Mouse (Mus musculus): Measurements from ENCODE around the gene D16Ertd472e. TPM values are rescaled to one million over a fixed set of nuclear protein-coding genes. Genes with fewer than 3 reads are reported as not detected.

D16Ertd472e gene
- 27.0 and 39.0 TPM in 2 replicates for total RNA-seq (2021)
- long read RNA-seq, experiment 1, full-length matches to known transcripts, result 9 of 17 reads
- long read RNA-seq, experiment 1, partial matches to known transcripts, result 3 of 17 reads
- long read RNA-seq, experiment 1, other reads (novel, unspliced or antisense), result 5 of 17 reads
- long read RNA-seq, experiment 2, full-length matches to known transcripts, result 14 of 28 reads
- long read RNA-seq, experiment 2, partial matches to known transcripts, result 10 of 28 reads
- long read RNA-seq, experiment 2, other reads (novel, unspliced or antisense), result 4 of 28 reads

GRCm38 (mm10) chr16:78576478-78577084, at the start of gene D16Ertd472e:
TSS of gene D16Ertd472e (minus strand) at chr16:78576708.
- DNase-seq, result peak; percentile 95

GRCm38 (mm10) chr16:78622755-78623154, 46.2 kb upstream of the D16Ertd472e start:
- no peak for DNase-seq

GRCm38 (mm10) chr16:78619386-78619785, 42.9 kb upstream of the D16Ertd472e start:
- DNase-seq, result peak; percentile 84

GRCm38 (mm10) chr16:78617757-78618532, 41.4 kb upstream of the D16Ertd472e start:
- DNase-seq, result peak; percentile 54

- no peak for DNase-seq
These were observed 29.7 kb upstream of the D16Ertd472e start for GRCm38 (mm10) chr16:78606202-78606601.

DNA sequence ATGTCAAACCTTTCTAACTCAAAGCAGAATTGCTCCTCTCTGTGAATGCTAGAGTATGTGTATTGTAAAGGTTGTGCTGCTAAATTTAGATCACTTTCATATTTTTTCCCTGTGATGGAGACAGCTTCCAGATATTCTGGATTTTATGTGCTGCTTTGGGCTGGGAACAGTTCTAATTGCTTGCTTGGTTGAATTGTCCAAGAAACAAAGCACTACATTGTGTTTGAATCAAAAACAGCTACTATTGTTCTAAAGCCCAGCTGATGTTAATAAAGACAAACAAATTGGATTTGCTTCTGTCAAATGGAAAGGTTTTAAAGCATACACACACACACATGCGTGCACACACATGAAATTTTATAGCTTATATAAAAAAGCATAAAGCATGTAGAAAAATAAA, 22.4 kb upstream of the D16Ertd472e start:
- no peak for DNase-seq

GRCm38 (mm10) chr16:78596381-78596780, 19.9 kb upstream of the D16Ertd472e start:
- DNase-seq, result no peak

- no peak for DNase-seq
These were observed 19.3 kb upstream of the D16Ertd472e start for GRCm38 (mm10) chr16:78595821-78596220.

DNA sequence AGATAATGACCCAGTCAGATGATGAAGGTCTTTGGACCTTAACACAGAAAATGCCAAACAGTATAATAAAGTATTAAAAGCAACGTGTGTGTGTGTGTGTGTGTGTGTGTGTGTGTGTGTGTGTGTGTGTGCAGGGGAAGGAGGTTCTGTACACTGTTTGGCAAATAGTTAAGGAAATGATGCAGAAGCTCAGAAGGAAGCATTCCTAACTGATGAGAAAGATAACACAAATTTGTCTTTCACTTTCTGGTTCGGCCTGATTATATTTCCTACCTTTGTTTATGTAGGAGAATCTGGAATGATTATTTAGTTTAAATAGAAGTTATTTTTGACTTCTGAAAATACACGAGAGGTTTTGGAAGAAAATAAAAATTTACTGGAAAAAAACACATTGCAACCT, 17.6 kb upstream of the D16Ertd472e start:
- no peak for DNase-seq

GRCm38 (mm10) chr16:78591130-78591529, 14.6 kb upstream of the D16Ertd472e start:
- no peak for DNase-seq

GRCm38 (mm10) chr16:78588821-78589220, 12.3 kb upstream of the D16Ertd472e start:
- no peak for DNase-seq

DNA sequence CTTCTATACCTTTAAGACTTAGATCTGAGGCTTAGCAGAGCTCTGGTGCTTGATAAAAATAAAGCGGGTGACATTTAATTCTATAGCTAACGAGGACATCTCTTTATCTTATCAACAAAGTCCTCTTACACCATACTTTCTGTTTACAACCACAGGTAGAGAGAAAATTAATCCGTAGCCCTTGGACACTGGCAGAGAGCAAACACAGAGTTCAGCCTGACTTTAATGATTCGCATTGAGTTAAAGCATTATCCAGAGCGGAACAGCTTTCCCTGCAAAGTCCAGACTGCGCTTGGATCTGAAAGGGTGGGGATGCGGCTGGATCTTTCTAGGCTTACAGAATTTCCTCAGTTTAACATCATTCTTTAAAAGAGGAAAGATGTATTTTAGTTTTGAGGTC, 10.1 kb upstream of the D16Ertd472e start:
- DNase-seq, result no peak

DNA sequence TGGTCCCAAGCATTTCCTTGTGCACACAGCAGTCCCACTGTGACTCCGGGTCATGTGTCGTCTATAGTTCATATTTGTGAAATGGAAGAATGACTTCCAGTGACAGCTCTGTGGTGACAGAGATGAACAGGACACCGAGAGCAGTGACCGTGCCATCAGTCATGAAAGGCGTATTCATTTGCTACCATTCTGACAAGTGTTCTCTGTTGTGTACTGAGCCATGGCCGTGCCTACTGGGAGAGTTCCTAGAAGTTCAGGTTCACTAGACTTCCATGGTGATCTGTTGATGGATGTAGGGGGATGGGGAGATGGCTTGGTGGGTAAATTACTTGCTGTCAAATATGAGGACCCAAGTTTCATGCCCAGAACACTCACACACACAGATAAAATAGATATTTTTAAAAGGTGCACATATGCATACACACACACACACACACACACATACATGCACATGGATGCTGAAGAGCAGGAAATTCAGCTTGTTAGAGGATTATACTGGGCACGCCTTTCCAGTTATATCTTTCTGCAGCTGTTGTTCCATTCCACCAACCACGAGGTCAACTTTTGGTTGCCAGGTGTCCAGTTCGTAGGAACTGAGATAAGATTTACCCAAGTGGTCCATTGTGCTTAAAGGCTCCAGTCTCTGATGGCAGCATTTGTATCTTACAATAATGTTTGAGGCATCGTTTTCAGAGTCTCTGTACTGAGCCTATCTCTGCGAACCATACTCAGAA, 9.3 kb upstream of the D16Ertd472e start:
- no peak for DNase-seq

DNA sequence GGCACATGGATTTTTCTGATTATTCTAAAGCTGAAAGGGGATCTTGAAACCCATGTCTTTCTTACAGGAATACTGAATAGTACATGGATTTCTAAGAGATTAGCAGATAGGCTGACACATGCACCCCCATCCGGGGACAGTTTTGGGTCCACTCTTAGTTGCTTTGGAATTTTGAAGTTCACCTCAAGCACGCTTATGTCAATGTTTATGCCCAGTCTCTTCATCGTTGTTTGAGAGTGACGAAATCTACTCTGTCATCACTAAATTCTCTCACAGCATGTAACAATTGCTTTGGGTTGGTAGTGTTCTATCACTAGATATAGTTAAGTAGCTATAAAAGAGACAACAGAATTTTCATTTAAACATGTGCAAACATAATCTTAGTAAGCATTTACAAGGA, 8.7 kb upstream of the D16Ertd472e start:
- DNase-seq, result no peak

- DNase-seq, result no peak
These were observed 7.5 kb upstream of the D16Ertd472e start for GRCm38 (mm10) chr16:78583968-78584367.

DNA sequence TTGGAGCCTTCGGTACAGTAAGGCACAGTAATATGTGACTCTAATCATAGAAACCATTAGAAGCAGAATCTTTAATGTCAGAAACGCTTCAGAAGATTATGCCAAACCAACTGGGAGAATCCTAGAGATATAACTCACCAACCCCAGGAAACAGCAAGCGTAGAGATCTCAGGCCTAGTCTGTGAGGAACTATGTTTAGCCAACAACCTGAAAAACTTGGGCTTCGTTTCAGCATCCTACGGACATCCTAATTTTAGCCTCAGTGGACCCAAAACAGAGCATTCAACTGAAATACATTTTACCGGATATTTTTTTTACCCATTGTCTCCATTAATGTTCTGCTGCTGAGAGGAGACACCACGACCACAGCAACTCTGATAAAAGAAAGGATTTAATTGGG, 3.9 kb upstream of the D16Ertd472e start:
- DNase-seq, result no peak

DNA sequence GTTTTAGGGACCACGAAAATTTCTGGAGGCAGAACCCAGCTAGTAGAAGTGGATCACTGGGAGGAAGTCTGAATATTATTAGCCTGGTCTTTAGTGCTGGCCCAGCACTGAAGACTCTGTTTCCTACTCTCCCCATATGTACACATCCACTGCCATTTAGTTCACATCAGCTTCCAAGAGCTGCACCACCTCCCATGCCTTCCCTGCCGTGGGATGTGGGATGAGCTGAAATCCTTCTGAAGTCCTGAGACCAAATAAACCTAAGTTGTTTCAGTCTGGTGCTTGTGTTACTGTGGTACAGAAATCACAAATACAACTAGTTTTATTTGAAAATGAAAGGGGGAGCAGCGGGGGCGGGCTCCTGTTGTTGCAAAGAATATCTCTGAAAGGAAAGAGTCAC, 2.9 kb upstream of the D16Ertd472e start:
- DNase-seq, result no peak

DNA sequence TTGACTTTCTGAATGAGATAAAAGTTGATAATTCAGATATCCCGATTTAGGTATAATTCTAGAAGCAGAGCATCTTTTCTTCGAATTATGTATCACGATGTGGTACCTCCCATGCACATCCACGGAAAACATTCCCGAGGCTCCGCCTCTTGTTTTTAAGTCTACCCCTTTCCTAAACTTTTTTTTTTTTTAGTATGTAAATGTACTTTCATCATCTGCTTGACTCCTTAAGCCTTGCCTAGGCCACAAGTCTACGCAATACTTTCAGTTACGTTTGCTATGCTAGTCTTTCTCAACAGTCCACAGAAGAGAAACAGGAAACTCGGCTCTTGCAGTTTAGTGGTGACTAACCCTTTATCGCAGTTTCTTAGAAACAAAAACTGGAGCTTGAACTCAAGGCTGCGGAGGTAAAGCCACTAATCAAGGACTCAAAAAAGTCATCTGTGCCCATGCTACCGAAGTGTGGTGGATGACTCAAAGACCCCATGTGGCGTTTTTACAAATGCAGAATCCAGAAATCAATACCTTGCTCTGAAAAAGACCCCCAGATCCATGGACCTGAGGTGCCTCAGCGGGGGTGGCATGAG, 670 bp upstream of the D16Ertd472e start:
- peak; percentile 48 for DNase-seq

GRCm38 (mm10) chr16:78575852-78576477, 543 bp downstream of the D16Ertd472e start:
- DNase-seq, result peak; percentile 86

GRCm38 (mm10) chr16:78575190-78575851, 1.2 kb downstream of the D16Ertd472e start:
- no peak for DNase-seq

DNA sequence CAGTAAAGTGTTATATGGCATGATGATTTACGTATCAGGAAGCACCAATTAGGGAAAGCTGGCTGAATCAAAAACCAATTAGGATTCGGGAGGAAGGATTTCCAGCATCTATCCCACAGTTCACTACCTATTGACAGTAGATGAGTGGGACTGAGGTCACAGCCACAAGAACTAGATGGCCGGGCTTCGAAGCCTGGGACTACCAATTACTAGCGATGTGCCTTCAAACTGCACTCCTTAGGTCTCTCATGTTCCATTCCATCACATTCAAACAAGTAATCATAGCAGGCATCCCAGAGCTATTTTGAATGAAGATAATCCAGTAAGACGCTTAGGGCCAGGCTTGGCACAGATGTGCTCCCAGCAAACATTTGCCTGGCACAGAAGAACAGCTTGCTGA, 2.3 kb downstream of the D16Ertd472e start:
- DNase-seq, result no peak
